Mouse (Mus musculus): ENCODE measurements around the gene Cyp2d10. TPM values are rescaled to one million over a fixed set of nuclear protein-coding genes. Genes with fewer than 3 reads are reported as not detected.

The Cyp2d10 gene
- polyA plus RNA-seq, 1 experiment = not detected

DNA sequence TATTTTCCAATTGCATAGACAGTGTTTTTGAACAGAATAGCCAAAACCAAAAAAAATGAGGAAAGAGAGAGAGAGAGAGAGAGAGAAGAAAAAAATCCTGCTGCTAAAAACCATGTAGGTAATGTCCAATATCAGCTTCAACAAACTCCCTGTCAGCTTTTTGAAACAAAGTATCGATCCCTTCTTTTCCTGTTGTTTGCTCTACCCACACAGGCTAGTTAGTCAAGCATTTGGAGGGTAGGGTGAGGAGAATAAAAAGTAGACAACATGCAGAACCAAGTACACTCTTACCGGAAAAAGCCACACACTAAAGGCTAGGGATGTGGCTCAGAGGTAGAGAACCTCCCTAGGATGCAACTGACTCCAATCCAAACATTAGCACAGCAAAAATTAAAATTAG lies 21.3 kb downstream of the Cyp2d10 start:
- Histone ChIP-seq H3K79me2 (ENCODE audit: control insufficient read depth, insufficient read depth) (no peaks in the 10 kb centered on the region), H3ac (ENCODE audit: control insufficient read depth, insufficient read length, low read depth) (no peak overlapping the region), H3K4me3 (ENCODE audit: insufficient read depth, poor library complexity, severe bottlenecking) (no peak overlapping the region), H3K36me3 (ENCODE audit: control insufficient read depth, insufficient read depth) (no peaks in the 10 kb centered on the region), H3K79me3 (ENCODE audit: low read depth) (no peaks in the 10 kb centered on the region), H3K27me3 (ENCODE audit: control insufficient read depth, insufficient read depth, insufficient read length) (peaks cover 3% of the 10 kb centered on the region)
- TF ChIP-seq MYOG (IDR thresholded peaks at IDR 0.05; ENCODE audit: control insufficient read depth, extremely low read depth, insufficient read length) = no peak
- TF ChIP-seq CTCF (IDR thresholded peaks at IDR 0.05; ENCODE audit: control insufficient read depth, insufficient read depth, insufficient read length) = no peak
- TF ChIP-seq CEBPB (IDR thresholded peaks at IDR 0.05; ENCODE audit: low read depth) = no peak
- TF ChIP-seq FOSL1 (IDR thresholded peaks at IDR 0.05; ENCODE audit: insufficient read depth, low read length, poor library complexity, severe bottlenecking) = no peak
- TF ChIP-seq USF1 (IDR thresholded peaks at IDR 0.05; ENCODE audit: low read depth) = no peak
- no peak for TF ChIP-seq MAX (IDR thresholded peaks at IDR 0.05)
- TF ChIP-seq MYOD1 (IDR thresholded peaks at IDR 0.05; ENCODE audit: control insufficient read depth, insufficient read length, low read depth) = no peak

DNA sequence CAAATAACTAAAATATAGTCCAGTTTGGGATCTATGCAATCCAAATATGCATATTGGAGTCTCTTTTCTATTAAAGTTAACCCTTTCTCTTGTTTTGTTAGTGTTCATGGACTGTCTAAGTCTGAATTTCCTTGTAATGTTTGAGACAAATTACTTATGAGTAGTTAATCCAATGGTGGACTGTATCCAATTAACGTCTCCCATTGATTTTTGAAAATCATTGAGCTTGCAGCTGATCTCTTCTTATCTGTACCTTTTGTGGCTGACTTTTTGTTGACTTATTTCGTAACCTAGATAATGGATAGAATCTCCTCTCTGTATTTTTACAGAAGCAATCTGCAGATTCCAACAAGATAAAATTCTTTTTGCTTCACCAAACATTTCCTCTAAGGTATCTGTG lies 24.6 kb downstream of the Cyp2d10 start:
- Histone ChIP-seq H3K36me3 (ENCODE audit: control insufficient read depth, insufficient read depth) (no peaks in the 10 kb centered on the region), H3K27me3 (ENCODE audit: control insufficient read depth, insufficient read depth, insufficient read length) (no peaks in the 10 kb centered on the region), H3K79me3 (ENCODE audit: low read depth) (no peaks in the 10 kb centered on the region), H3K79me2 (ENCODE audit: control insufficient read depth, insufficient read depth) (no peaks in the 10 kb centered on the region), H3ac (ENCODE audit: control insufficient read depth, insufficient read length, low read depth) (no peak overlapping the region), H3K4me3 (ENCODE audit: insufficient read depth, poor library complexity, severe bottlenecking) (no peak overlapping the region)
- TF ChIP-seq CEBPB (IDR thresholded peaks at IDR 0.05; ENCODE audit: low read depth) = no peak
- TF ChIP-seq MAX (IDR thresholded peaks at IDR 0.05) = no peak
- TF ChIP-seq CTCF (IDR thresholded peaks at IDR 0.05; ENCODE audit: control insufficient read depth, insufficient read depth, insufficient read length) = no peak
- TF ChIP-seq FOSL1 (IDR thresholded peaks at IDR 0.05; ENCODE audit: insufficient read depth, low read length, poor library complexity, severe bottlenecking) = no peak
- TF ChIP-seq MYOD1 (IDR thresholded peaks at IDR 0.05; ENCODE audit: control insufficient read depth, insufficient read length, low read depth) = no peak
- TF ChIP-seq MYOG (IDR thresholded peaks at IDR 0.05; ENCODE audit: control insufficient read depth, extremely low read depth, insufficient read length) = no peak
- no peak for TF ChIP-seq USF1 (IDR thresholded peaks at IDR 0.05; ENCODE audit: low read depth)

DNA sequence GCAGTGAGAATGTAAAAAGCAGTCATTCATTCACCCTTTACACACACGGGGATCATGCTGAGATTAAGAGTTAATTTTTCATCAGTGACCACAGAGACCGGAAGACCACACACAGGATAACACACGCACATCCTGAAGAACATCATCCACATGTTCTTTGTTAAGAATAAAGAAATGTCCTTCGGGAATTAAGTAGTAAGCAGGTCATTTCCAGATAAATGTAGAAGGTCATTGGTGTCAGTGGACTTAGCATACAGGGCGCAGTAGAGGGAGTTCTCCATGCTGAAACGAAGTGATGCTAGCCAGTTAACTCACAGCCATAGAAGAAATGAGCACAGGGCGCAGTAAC lies 26.3 kb downstream of the Cyp2d10 start:
- H3K79me3 ChIP-seq (ENCODE audit: low read depth) = no peaks in the 10 kb centered on the region
- H3K36me3 ChIP-seq (ENCODE audit: control insufficient read depth, insufficient read depth) = no peaks in the 10 kb centered on the region
- no peak overlapping the region for H3ac ChIP-seq (ENCODE audit: control insufficient read depth, insufficient read length, low read depth)
- H3K79me2 ChIP-seq (ENCODE audit: control insufficient read depth, insufficient read depth) = no peaks in the 10 kb centered on the region
- no peak overlapping the region for H3K4me3 ChIP-seq (ENCODE audit: insufficient read depth, poor library complexity, severe bottlenecking)
- no peaks in the 10 kb centered on the region for H3K27me3 ChIP-seq (ENCODE audit: control insufficient read depth, insufficient read depth, insufficient read length)
- TF ChIP-seq CTCF (IDR thresholded peaks at IDR 0.05; ENCODE audit: control insufficient read depth, insufficient read depth, insufficient read length) (no peak), MYOD1 (IDR thresholded peaks at IDR 0.05; ENCODE audit: control insufficient read depth, insufficient read length, low read depth) (no peak), FOSL1 (IDR thresholded peaks at IDR 0.05; ENCODE audit: insufficient read depth, low read length, poor library complexity, severe bottlenecking) (no peak)

DNA sequence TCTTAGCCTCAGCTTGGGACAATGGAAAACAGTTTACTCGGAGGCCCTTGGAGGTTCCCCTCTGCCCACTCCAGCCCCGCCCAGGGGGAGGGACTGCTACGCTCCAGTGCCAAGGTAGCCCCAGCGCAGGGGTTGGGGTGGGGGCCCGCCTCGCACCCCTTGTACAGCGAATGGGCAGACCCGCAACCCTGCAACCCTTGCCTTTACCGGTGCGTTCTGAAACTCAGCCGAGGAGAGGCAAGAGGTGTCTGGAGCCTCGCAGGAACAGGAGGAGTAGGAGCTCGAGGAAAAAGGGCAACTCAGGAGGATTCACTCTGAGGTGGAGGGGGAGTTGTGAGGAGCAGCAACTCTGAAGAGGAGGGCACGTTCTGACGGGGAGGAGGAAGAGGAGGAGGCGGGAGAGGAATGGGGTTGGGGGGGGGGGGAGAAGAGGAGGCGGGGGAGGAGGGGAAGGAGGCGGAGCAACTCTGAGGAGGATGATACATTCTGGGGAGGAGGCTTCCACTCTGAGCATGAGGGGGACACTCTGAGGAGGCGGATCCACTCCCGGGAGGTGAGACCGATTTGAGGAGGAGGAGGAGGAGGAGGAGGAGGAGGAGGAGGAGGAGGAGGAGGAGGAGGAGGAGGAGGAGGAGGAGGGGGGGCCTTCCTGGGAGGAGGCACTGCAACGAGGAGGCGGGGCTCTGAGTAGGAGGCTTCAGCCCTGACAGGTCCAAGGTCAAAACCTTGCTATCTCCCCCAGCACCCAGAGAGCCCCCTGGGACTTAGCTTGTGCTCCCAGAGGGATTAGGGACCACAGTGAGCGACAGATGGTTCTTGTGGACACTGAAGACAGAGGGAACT lies 26.9 kb downstream of the Cyp2d10 start, which contains the start of gene Cyp2d22:
Gene Cyp2d22, minus strand, starts transcription at position 390 of the 843 bp plus-strand sequence.
- no peaks in the 10 kb centered on the region for H3K79me3 ChIP-seq (ENCODE audit: low read depth)
- H3K79me2 ChIP-seq (ENCODE audit: control insufficient read depth, insufficient read depth) = no peaks in the 10 kb centered on the region
- H3K36me3 ChIP-seq (ENCODE audit: control insufficient read depth, insufficient read depth) = no peaks in the 10 kb centered on the region
- no peak within 1 kb of the TSS for H3K4me3 ChIP-seq (ENCODE audit: insufficient read depth, poor library complexity, severe bottlenecking)
- TF ChIP-seq CTCF (IDR thresholded peaks at IDR 0.05; ENCODE audit: control insufficient read depth, insufficient read depth, insufficient read length) (no peak), MYOD1 (IDR thresholded peaks at IDR 0.05; ENCODE audit: control insufficient read depth, insufficient read length, low read depth) (no peak), FOSL1 (IDR thresholded peaks at IDR 0.05; ENCODE audit: insufficient read depth, low read length, poor library complexity, severe bottlenecking) (no peak), MYOG (IDR thresholded peaks at IDR 0.05; ENCODE audit: control insufficient read depth, extremely low read depth, insufficient read length) (no peak), MAX (IDR thresholded peaks at IDR 0.05) (no peak)
- H3K27me3 ChIP-seq (ENCODE audit: control insufficient read depth, insufficient read depth, insufficient read length) = no peaks in the 10 kb centered on the region
- H3ac ChIP-seq (ENCODE audit: control insufficient read depth, insufficient read length, low read depth) = no peak within 1 kb of the TSS

DNA sequence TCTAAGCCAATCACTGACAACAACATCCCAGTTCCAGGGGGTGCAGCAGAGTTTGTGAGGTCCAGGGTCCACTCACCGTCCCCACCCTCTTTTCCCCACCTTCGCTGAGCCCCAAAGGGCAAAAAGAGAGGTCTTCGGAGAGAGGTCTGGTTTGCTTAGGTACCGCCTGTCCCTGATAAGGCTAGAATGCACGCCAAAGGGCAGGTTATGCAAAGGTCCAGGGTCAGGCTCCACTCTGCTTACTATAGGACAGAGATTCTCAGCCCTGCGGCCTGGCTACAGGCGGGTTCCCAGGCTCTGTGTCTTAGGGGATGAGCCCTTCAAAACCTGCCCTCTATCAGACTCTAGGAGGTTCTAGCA lies 27.5 kb downstream of the Cyp2d10 start:
- no peaks in the 10 kb centered on the region for H3K79me3 ChIP-seq (ENCODE audit: low read depth)
- no peak overlapping the region for H3K4me3 ChIP-seq (ENCODE audit: insufficient read depth, poor library complexity, severe bottlenecking)
- TF ChIP-seq CEBPB (IDR thresholded peaks at IDR 0.05; ENCODE audit: low read depth) (no peak), FOSL1 (IDR thresholded peaks at IDR 0.05; ENCODE audit: insufficient read depth, low read length, poor library complexity, severe bottlenecking) (no peak), MAX (IDR thresholded peaks at IDR 0.05) (no peak), CTCF (IDR thresholded peaks at IDR 0.05; ENCODE audit: control insufficient read depth, insufficient read depth, insufficient read length) (no peak), MYOD1 (IDR thresholded peaks at IDR 0.05; ENCODE audit: control insufficient read depth, insufficient read length, low read depth) (no peak)
- H3K36me3 ChIP-seq (ENCODE audit: control insufficient read depth, insufficient read depth) = no peaks in the 10 kb centered on the region
- H3K27me3 ChIP-seq (ENCODE audit: control insufficient read depth, insufficient read depth, insufficient read length) = no peaks in the 10 kb centered on the region
- no peak overlapping the region for H3ac ChIP-seq (ENCODE audit: control insufficient read depth, insufficient read length, low read depth)
- H3K79me2 ChIP-seq (ENCODE audit: control insufficient read depth, insufficient read depth) = no peaks in the 10 kb centered on the region
